Mouse (Mus musculus): ENCODE results near the gene Dpf2.

- TF ChIP-seq CTCF (IDR thresholded peaks at IDR 0.05; ENCODE audit: insufficient read depth, low read length) (no peak), POLR2A (IDR thresholded peaks at IDR 0.05; ENCODE audit: borderline replicate concordance, extremely low read depth, low read depth, low read length) (no peak)
Observed at GRCm38 (mm10) chr19:5913007-5913719, at the start of gene Dpf2.
